Mouse (Mus musculus): ENCODE results near the gene Myh9. TPM values are rescaled to one million over a fixed set of nuclear protein-coding genes. Genes with fewer than 3 reads are reported as not detected.
"Not testable (repeated sequence)": the region's sequence is repeated elsewhere in the genome, so short reads cannot be mapped to it uniquely, and the experiment has no call there.

The Myh9 gene
- polyA plus RNA-seq, 1 experiment = 29.9 TPM

- DNase-seq (ENCODE audit: low read depth) = no peak
- TF ChIP-seq POLR2A (IDR thresholded peaks at IDR 0.05; ENCODE audit: borderline replicate concordance, extremely low read depth, insufficient read depth, insufficient read length, poor library complexity, severe bottlenecking) = no peak
- no peak for TF ChIP-seq CTCF (IDR thresholded peaks at IDR 0.05; ENCODE audit: borderline replicate concordance, extremely low read depth, insufficient read depth, insufficient read length)
Observed at GRCm38 (mm10) chr15:77849039-77849436, 7.1 kb upstream of the Myh9 start.

GRCm38 (mm10) chr15:77848415-77849038 lies 6.6 kb upstream of the Myh9 start:
- TF ChIP-seq CTCF (IDR thresholded peaks at IDR 0.05; ENCODE audit: borderline replicate concordance, extremely low read depth, insufficient read depth, insufficient read length) (no peak), POLR2A (IDR thresholded peaks at IDR 0.05; ENCODE audit: borderline replicate concordance, extremely low read depth, insufficient read depth, insufficient read length, poor library complexity, severe bottlenecking) (no peak)
- no peak for DNase-seq (ENCODE audit: low read depth)

DNA sequence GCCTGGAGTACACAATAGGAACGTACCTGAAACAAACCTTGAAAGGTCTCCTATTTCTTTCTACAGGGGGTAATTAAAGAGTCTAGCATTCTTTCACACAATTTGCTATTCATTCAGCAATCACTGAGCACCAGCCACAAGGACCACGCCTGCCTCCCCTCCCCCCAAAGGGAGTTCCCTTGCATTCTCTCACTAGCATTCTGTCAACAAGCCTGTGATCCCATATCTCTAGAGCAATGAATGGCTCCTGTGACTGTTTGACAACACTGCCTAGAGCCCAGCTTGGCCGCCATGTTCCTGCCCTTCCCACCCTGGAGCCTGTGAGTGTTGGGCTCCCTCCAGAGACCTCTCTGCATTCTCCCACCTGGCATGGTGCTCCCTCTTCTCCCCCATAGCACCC lies 5.9 kb upstream of the Myh9 start:
- DNase-seq (ENCODE audit: low read depth) = no peak
- TF ChIP-seq POLR2A (IDR thresholded peaks at IDR 0.05; ENCODE audit: borderline replicate concordance, extremely low read depth, insufficient read depth, insufficient read length, poor library complexity, severe bottlenecking) (no peak), CTCF (IDR thresholded peaks at IDR 0.05; ENCODE audit: borderline replicate concordance, extremely low read depth, insufficient read depth, insufficient read length) (no peak)

DNA sequence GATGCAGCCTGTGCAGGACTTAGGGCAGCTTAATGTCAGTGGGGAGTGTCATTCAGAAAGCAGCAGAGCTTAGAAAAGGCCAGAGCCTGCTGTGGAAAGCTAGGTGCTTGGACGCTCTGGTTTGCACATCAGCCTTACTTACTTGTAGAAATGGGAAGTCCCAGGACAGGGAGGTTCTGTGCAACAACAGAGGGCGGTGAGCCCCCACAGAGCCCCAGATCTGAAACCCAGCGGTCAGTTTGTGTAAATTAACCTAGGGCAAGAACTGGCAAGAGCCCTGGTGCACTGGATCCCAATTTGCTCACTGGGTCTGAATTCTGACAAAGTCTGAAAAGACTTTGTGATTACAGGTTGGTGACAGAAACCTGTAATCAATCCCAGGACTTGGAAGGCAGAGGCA lies 5.1 kb upstream of the Myh9 start:
- no peak for DNase-seq (ENCODE audit: low read depth)
- TF ChIP-seq CTCF (IDR thresholded peaks at IDR 0.05; ENCODE audit: borderline replicate concordance, extremely low read depth, insufficient read depth, insufficient read length) (no peak), POLR2A (IDR thresholded peaks at IDR 0.05; ENCODE audit: borderline replicate concordance, extremely low read depth, insufficient read depth, insufficient read length, poor library complexity, severe bottlenecking) (no peak)

DNA sequence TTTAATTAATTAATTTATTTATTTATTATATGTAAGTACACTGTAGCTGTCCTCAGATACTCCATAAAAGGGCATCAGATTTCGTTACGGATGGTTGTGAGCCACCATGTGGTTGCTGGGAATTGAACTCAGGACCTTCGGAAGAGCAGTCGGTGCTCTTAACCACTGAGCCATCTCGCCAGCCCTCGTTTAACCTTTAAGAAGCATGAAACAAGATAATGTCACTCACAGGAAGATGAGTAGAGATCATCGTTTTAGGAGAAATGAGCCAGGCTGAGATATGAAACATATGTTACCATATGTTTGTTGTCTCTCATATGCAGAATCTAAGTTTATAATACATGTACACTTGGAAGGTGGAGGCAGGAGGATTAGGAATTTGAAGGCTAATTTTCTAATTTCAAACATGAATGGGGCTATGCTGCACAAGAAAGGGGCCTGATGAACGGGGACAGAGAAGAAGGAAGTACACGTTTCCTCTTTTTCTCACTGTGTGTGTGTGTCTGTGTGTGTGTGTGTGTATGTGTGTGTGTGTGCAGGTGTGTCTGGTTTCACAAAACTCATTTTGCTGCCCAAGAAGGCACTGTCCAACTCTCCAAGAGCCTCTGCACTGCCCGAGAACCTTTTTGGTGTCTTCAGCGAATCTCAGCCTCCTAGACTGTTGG lies 4.1 kb upstream of the Myh9 start:
- DNase-seq (ENCODE audit: low read depth) = not testable (repeated sequence)

DNA sequence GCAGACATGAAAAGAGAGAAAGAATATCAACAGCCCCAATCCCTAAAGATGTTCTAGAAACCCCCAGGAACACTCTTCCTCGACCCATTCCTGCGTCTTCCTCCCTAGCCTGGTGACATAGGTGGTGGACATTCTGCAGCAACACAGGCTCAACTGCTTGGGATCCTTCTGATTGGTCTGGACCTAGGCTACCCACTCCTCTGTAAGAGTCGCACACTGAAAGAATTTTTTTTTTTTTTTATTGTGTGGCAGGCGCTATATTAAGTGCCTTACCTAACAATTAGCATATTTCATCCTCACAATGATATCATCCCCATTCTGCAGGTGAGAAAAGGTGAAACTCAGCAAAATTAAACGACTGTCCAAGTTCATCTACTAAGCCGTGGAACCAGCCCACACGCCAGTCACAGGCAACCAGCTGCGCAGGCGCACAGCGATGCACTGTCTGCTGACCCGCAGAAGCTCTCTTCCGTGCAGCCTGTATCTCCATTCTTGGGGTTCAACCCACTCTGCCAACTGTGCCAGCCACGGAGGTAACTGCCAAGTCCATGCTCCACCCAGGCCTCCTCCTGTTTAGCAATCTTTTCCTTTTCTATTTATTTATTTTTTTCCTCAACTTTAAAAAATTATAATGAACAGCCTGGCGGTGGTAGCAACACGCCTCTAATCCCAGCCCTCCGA lies 3.1 kb upstream of the Myh9 start:
- TF ChIP-seq POLR2A (IDR thresholded peaks at IDR 0.05; ENCODE audit: borderline replicate concordance, extremely low read depth, insufficient read depth, insufficient read length, poor library complexity, severe bottlenecking) = no peak
- TF ChIP-seq CTCF (IDR thresholded peaks at IDR 0.05; ENCODE audit: borderline replicate concordance, extremely low read depth, insufficient read depth, insufficient read length) = no peak
- DNase-seq (ENCODE audit: low read depth) = no peak

- no peak for DNase-seq (ENCODE audit: low read depth)
- TF ChIP-seq CTCF (IDR thresholded peaks at IDR 0.05; ENCODE audit: borderline replicate concordance, extremely low read depth, insufficient read depth, insufficient read length) = no peak
- TF ChIP-seq POLR2A (IDR thresholded peaks at IDR 0.05; ENCODE audit: borderline replicate concordance, extremely low read depth, insufficient read depth, insufficient read length, poor library complexity, severe bottlenecking) = no peak
Observed at GRCm38 (mm10) chr15:77844048-77844447, 2.1 kb upstream of the Myh9 start.

GRCm38 (mm10) chr15:77843494-77844041 lies 1.6 kb upstream of the Myh9 start:
- not testable (repeated sequence) for DNase-seq (ENCODE audit: low read depth)

DNA sequence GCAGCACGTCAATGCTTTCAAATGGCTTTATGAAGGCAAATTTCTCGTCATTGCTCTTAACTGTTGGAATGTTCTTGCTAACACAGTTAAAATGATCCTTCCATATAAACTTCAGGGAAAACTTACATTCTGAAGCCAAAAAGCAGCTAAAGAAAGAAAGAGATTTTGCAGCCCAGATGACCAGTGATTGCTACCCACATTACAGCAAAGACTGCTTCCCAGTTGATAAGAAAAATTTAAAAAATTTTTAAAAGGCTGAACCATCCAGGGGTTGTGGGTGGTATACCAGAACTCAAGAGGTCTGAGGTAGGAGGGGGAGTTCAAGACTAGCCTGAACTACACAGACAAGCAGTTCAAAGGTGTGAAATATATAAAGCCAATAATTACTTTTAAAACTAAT lies 1.1 kb upstream of the Myh9 start:
- TF ChIP-seq CTCF (IDR thresholded peaks at IDR 0.05; ENCODE audit: borderline replicate concordance, extremely low read depth, insufficient read depth, insufficient read length) (no peak), POLR2A (IDR thresholded peaks at IDR 0.05; ENCODE audit: borderline replicate concordance, extremely low read depth, insufficient read depth, insufficient read length, poor library complexity, severe bottlenecking) (no peak)
- no peak for DNase-seq (ENCODE audit: low read depth)

GRCm38 (mm10) chr15:77841361-77842046 lies 471 bp downstream of the Myh9 start:
- no peak for DNase-seq (ENCODE audit: low read depth)
- no peak for TF ChIP-seq POLR2A (IDR thresholded peaks at IDR 0.05; ENCODE audit: borderline replicate concordance, extremely low read depth, insufficient read depth, insufficient read length, poor library complexity, severe bottlenecking)
- TF ChIP-seq CTCF (IDR thresholded peaks at IDR 0.05; ENCODE audit: borderline replicate concordance, extremely low read depth, insufficient read depth, insufficient read length) = no peak

- DNase-seq (ENCODE audit: low read depth) = no peak
- TF ChIP-seq CTCF (IDR thresholded peaks at IDR 0.05; ENCODE audit: borderline replicate concordance, extremely low read depth, insufficient read depth, insufficient read length) (no peak), POLR2A (IDR thresholded peaks at IDR 0.05; ENCODE audit: borderline replicate concordance, extremely low read depth, insufficient read depth, insufficient read length, poor library complexity, severe bottlenecking) (no peak)
Observed at GRCm38 (mm10) chr15:77840450-77841360, 1.3 kb downstream of the Myh9 start.

Measured in brain, embryonic 14.5 days (tissue).